Mouse (Mus musculus) layer of hippocampus, adult 2 months (tissue): ENCODE data around the gene Acvr2b. TPM values are rescaled to one million over a fixed set of nuclear protein-coding genes. Genes with fewer than 3 reads are reported as not detected.
A peak's percentile ranks its signal among the peaks of the same experiment; 100 is the strongest.

Source experiments
- DNase-seq, 2 experiments: peaks; one replicate each; pipeline ENCODE4 v3.0.0; 2022; ENCODE audit warnings: low spot score in 2 of 2
- H3K27ac ChIP-seq: fragments of 200-600 bp; 2 replicates; pipeline ENCODE4 v1.8.1; 2022
- H3K4me3 ChIP-seq: fragments of 200-600 bp; 2 replicates; pipeline ENCODE4 v1.8.1; 2022; ENCODE audit warnings: mild to moderate bottlenecking
- CTCF ChIP-seq: fragments of 200-600 bp; conservative IDR thresholded peaks from 2 replicates; pipeline ENCODE4 v1.8.1; 2022; ENCODE audit warnings: antibody characterized with exemption, mild to moderate bottlenecking, moderate library complexity
- total RNA-seq, 2 experiments: library from RNA; stranded (reverse); gene quantifications; 2 replicates each; pipeline ENCODE4 v1.2.3; 2021

Acvr2b gene
- total RNA-seq, 2 experiments from 2014 or later, result 13.9 to 14.8 TPM

GRCm38 (mm10) chr9:119465595-119465994, 63.7 kb downstream of the Acvr2b start:
- DNase-seq, result no peak

GRCm38 (mm10) chr9:119469691-119470353, 67.9 kb downstream of the Acvr2b start:
- Histone ChIP-seq H3K4me3 (no peak overlapping the region), H3K27ac (no peak overlapping the region)
- DNase-seq, result no peak
- TF ChIP-seq CTCF, result no peak

More at GRCm38 (mm10) chr9:119465595-119465994, 63.7 kb downstream of the Acvr2b start:
- no peak overlapping the region for H3K27ac ChIP-seq
- TF ChIP-seq CTCF, result peak; percentile 66
- H3K4me3 ChIP-seq, result no peak overlapping the region

GRCm38 (mm10) chr9:119472412-119472918, 70.5 kb downstream of the Acvr2b start:
- no peak for DNase-seq
- H3K27ac ChIP-seq, result no peak overlapping the region
- TF ChIP-seq CTCF, result no peak
- H3K4me3 ChIP-seq, result no peak overlapping the region

GRCm38 (mm10) chr9:119473011-119473410, 71.1 kb downstream of the Acvr2b start:
- H3K27ac ChIP-seq, result no peak overlapping the region
- no peak overlapping the region for H3K4me3 ChIP-seq
- no peak for TF ChIP-seq CTCF
- DNase-seq, result no peak

- H3K27ac ChIP-seq, result no peak overlapping the region
- no peak for TF ChIP-seq CTCF
- H3K4me3 ChIP-seq, result no peak overlapping the region
- DNase-seq, result no peak
These were observed 71.8 kb downstream of the Acvr2b start for GRCm38 (mm10) chr9:119473608-119474164.

GRCm38 (mm10) chr9:119474717-119475611, 73.0 kb downstream of the Acvr2b start:
- no peak for DNase-seq
- no peak overlapping the region for H3K27ac ChIP-seq
- H3K4me3 ChIP-seq, result no peak overlapping the region
- no peak for TF ChIP-seq CTCF

GRCm38 (mm10) chr9:119477754-119478153, 75.8 kb downstream of the Acvr2b start:
- DNase-seq, result no peak
- Histone ChIP-seq H3K4me3 (no peak overlapping the region), H3K27ac (no peak overlapping the region)
- no peak for TF ChIP-seq CTCF

GRCm38 (mm10) chr9:119478345-119478744, 76.4 kb downstream of the Acvr2b start:
- DNase-seq, result no peak
- no peak overlapping the region for H3K27ac ChIP-seq
- no peak for TF ChIP-seq CTCF
- no peak overlapping the region for H3K4me3 ChIP-seq

GRCm38 (mm10) chr9:119479297-119479696, 77.4 kb downstream of the Acvr2b start:
- DNase-seq, result no peak
- Histone ChIP-seq H3K27ac (no peak overlapping the region), H3K4me3 (no peak overlapping the region)
- TF ChIP-seq CTCF, result no peak

- H3K27ac ChIP-seq, result no peak overlapping the region
- DNase-seq, result no peak
- no peak overlapping the region for H3K4me3 ChIP-seq
- no peak for TF ChIP-seq CTCF
These were observed 79.7 kb downstream of the Acvr2b start for GRCm38 (mm10) chr9:119481612-119482011.

- Histone ChIP-seq H3K4me3 (no peak overlapping the region), H3K27ac (no peak overlapping the region)
- no peak for TF ChIP-seq CTCF
- no peak for DNase-seq
These were observed 81.8 kb downstream of the Acvr2b start for GRCm38 (mm10) chr9:119483554-119484353.

GRCm38 (mm10) chr9:119484420-119484819, 82.5 kb downstream of the Acvr2b start:
- Histone ChIP-seq H3K4me3 (no peak overlapping the region), H3K27ac (no peak overlapping the region)
- no peak for TF ChIP-seq CTCF
- no peak for DNase-seq

Other genes with a start within 250 kb of the Acvr2b start
- gene Acaa1b, start 245.0 kb upstream of the Acvr2b start, total RNA-seq, result 1 to 10 TPM; 1.6 TPM
- gene Gm47289, start 243.0 kb upstream of the Acvr2b start, total RNA-seq, result not detected
- not detected for gene Slc22a13, start 193.0 kb upstream of the Acvr2b start, total RNA-seq
- 10 to 100 TPM; 30.2 to 31.2 TPM for gene Oxsr1, start 79.7 kb upstream of the Acvr2b start, total RNA-seq
- gene Acaa1a, start 62.4 kb upstream of the Acvr2b start, total RNA-seq, result 10 to 100 TPM; 77.9 to 83.1 TPM
- 1 to 10 TPM; 5.4 to 5.7 TPM for gene Myd88, start 60.7 kb upstream of the Acvr2b start, total RNA-seq
- 1 to 10 TPM; 4.9 to 5.1 TPM for gene Xylb, start 44.7 kb upstream of the Acvr2b start, total RNA-seq
- gene Slc22a14, start 36.6 kb upstream of the Acvr2b start, total RNA-seq, result not detected
- gene Exog, start 42.8 kb downstream of the Acvr2b start, total RNA-seq, result 10 to 100 TPM; 17.1 to 19.1 TPM
- gene Scn5a, start 176.9 kb downstream of the Acvr2b start, total RNA-seq, result under 1 TPM; 0.86 to 0.97 TPM